Mouse (Mus musculus) midbrain, embryonic 15.5 days (tissue): Measurements from ENCODE around the gene Tle1. TPM values are rescaled to one million over a fixed set of nuclear protein-coding genes. Genes with fewer than 3 reads are reported as not detected.

ENCODE experiments used
- ATAC-seq: fragments of 200-750 bp; cut with Nextera tagmentation; replicated peaks from 2 replicates; pipeline ENCODE4 v1.8.0; 2017; ENCODE audit warnings: moderate TSS enrichment
- H3K27ac ChIP-seq: fragments of 300-500 bp; sonication (generic); 2 replicates; pipeline ENCODE4 v1.5.1; 2015; ENCODE audit warnings: mild to moderate bottlenecking, inconsistent platforms
- H3K27me3 ChIP-seq: fragments of 300-500 bp; sonication (generic); replicated peaks from 2 replicates; pipeline ENCODE4 v1.6.1; 2015; ENCODE audit warnings: inconsistent platforms
- H3K36me3 ChIP-seq: fragments of 300-500 bp; sonication (generic); replicated peaks from 2 replicates; pipeline ENCODE4 v1.6.1; 2015; ENCODE audit warnings: inconsistent platforms
- H3K4me1 ChIP-seq: fragments of 300-500 bp; sonication (generic); 2 replicates; pipeline ENCODE4 v1.6.1; 2015; ENCODE audit warnings: inconsistent platforms
- H3K4me2 ChIP-seq: fragments of 300-500 bp; sonication (generic); 2 replicates; pipeline ENCODE4 v1.6.1; 2015; ENCODE audit warnings: inconsistent platforms, mild to moderate bottlenecking, moderate library complexity
- H3K4me3 ChIP-seq: fragments of 300-500 bp; sonication (generic); 2 replicates; pipeline ENCODE4 v1.5.1; 2015; ENCODE audit warnings: mild to moderate bottlenecking, inconsistent platforms
- H3K9ac ChIP-seq: fragments of 300-500 bp; sonication (generic); 2 replicates; pipeline ENCODE4 v1.6.1; 2015; ENCODE audit warnings: mild to moderate bottlenecking, inconsistent platforms
- H3K9me3 ChIP-seq: fragments of 300-500 bp; sonication (generic); 2 replicates; pipeline ENCODE4 v1.6.1; 2016; ENCODE audit warnings: inconsistent platforms
- WGBS: fragments of 180-500 bp; shearing (Covaris S2); methylation state at CpG from one replicate; pipeline ENCODE4 v1.1.7; 2015; ENCODE audit warnings: mixed read lengths; 5-methylcytosine and 5-hydroxymethylcytosine counted together
- polyA plus RNA-seq: library from polyadenylated mRNA; unstranded; fragments of >200 nt; fragmentation: Nextera tagmentation; extraction: Ambion mirVana; gene quantifications from 2 replicates; pipeline ENCODE4 v1.2.1, GENCODE M21; 2015

The Tle1 gene
- polyA plus RNA-seq, 1 experiment from 2014 or later: 32.7 TPM

DNA sequence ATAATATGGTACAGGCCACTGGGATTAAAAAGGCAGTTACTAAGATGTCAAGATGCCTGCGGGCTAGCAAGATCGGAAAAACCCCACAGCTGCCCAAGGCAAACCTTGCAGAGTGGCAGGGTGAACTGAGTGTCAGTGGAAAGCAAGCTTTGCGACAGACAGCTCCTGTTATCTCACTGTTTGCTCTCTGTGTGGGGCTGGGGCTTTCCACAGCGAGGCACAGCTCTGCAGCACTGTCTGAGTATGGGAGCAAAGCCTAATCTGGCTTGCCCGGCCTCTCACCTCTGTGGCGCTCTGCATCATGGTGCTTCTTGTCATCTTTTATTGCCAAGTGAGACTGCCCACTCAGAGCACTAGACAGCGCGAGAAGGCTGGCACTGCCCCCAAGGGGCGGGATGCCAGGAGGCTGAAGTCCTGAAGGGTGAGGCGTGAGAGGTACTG lies 42.8 kb downstream of the Tle1 start:
- Histone ChIP-seq H3K27ac (no peak overlapping the region), H3K9me3 (no peaks in the 10 kb centered on the region), H3K4me3 (no peak overlapping the region), H3K36me3 (no peaks in the 10 kb centered on the region), H3K4me1 (peaks cover 14% of the 10 kb centered on the region; the same call in 1 of the 2 replicates), H3K4me2 (no peak overlapping the region), H3K27me3 (no peaks in the 10 kb centered on the region), H3K9ac (no peak overlapping the region)
- WGBS: 50% methylated on average over 10 of the region's 10 CpGs
- peak; percentile 51 for ATAC-seq

DNA sequence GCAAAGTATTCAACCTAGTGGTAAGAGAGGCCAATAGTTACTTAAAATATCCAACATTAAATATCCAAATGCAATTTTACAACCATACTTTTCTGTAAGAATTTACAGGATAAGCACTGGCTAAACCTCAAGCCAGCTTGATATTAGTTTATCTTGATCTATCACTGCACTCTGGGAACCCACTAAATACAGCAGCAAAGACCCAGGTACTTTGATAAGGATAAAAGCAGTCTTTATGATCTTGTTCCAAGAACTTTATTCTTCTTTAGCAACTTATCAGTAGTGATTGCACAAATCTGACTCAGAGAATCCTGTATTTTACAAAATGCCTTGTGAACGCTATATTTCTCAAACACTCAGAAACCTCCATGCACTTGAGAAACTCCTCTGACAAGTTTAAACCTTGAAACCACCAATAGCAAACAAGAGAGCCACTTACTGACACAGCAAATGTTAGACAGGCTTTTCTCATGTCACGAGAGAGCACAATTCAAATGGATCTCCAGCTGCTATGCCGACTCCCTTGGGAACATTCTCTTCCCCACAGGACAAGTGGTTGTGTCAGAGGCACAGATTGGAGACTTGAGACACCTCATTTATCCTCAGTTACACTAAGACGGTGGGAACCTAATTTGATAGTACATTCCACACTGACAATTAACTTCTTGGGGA lies 50.1 kb downstream of the Tle1 start:
- H3K36me3 ChIP-seq: no peaks in the 10 kb centered on the region
- no peak overlapping the region for H3K27ac ChIP-seq
- WGBS: 47% methylated on average over 4 of the region's 4 CpGs
- H3K27me3 ChIP-seq: no peaks in the 10 kb centered on the region
- no peak overlapping the region for H3K4me2 ChIP-seq
- no peak overlapping the region for H3K4me3 ChIP-seq
- peaks cover 14% of the 10 kb centered on the region for H3K4me1 ChIP-seq
- no peak for ATAC-seq
- no peaks in the 10 kb centered on the region for H3K9me3 ChIP-seq
- H3K9ac ChIP-seq: no peak overlapping the region

DNA sequence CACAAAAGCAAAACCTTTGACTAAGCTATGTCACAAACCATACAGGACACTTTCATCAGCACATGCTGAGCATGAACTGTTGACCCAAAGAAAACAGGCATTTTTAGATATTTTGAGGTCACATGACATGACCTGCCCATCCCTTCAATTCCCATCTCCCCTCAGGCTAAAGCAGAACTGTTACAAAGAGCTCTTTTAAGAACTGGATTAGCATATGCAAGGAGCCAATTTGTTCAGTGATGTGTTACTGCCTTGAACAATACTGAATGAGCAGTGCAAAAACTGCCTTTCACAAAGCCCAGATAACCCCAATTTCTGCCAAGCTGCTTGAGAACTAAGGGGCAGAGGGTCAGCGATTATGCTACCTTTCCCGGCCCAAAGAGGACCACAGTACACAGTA lies 54.7 kb downstream of the Tle1 start:
- no peaks in the 10 kb centered on the region for H3K9me3 ChIP-seq
- no peak overlapping the region for H3K27ac ChIP-seq
- 22% methylated on average over 2 of the region's 2 CpGs for WGBS
- H3K4me2 ChIP-seq: no peak overlapping the region
- no peak overlapping the region for H3K9ac ChIP-seq
- ATAC-seq: 0 out of 2 replicates have a peak, but pooled peaks have one; percentile 49
- no peaks in the 10 kb centered on the region for H3K27me3 ChIP-seq
- peaks cover 14% of the 10 kb centered on the region for H3K4me1 ChIP-seq
- 0 out of 2 replicates have a peak, but pooled peaks cover 4% of the 10 kb centered on the region for H3K36me3 ChIP-seq
- H3K4me3 ChIP-seq: no peak overlapping the region

DNA sequence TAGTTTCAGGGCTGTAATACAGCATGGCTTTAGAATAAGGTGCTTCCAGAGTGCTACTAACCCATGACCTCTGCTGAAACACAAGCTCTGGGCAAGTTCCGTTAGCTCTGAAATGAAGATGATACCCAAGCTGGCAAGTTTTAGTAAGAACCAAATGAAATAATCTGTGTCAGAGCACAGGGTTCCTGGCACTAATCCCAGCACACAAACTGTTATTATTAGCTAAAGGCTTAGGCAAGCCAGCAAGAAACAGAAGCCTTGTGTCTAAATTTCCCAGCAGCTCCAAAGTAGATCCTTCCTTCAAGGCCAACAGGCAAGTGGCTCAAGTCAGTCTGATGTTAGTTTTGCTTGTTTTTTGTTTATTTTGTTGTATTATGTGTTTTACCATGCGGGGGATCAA lies 56.2 kb downstream of the Tle1 start:
- H3K27ac ChIP-seq: no peak overlapping the region
- ATAC-seq: no peak
- peaks cover 14% of the 10 kb centered on the region for H3K4me1 ChIP-seq
- no peak overlapping the region for H3K9ac ChIP-seq
- no peaks in the 10 kb centered on the region for H3K27me3 ChIP-seq
- H3K4me2 ChIP-seq: no peak overlapping the region
- WGBS: 84% methylated on average over 2 of the region's 2 CpGs
- no peak overlapping the region for H3K4me3 ChIP-seq
- 0 out of 2 replicates have a peak, but pooled peaks cover 4% of the 10 kb centered on the region for H3K36me3 ChIP-seq
- no peaks in the 10 kb centered on the region for H3K9me3 ChIP-seq

DNA sequence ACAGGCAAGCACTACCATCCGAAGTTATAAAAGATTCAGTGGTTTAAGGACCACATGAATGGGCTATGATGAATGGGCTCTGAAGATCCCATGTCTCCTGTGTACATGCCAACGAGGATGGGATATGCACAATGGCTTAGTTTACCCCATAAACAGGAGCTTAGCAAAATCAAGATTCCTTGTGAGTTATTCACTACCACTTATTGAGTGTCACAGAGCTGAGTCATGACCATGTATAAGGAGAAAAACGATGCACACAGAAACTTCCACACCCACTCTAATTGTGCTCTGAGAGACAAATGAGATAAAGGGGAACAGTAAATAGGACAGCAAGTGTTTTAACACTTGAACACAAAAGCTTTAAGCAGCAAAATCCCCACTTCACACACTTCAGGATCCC lies 60.0 kb downstream of the Tle1 start:
- H3K9me3 ChIP-seq: no peaks in the 10 kb centered on the region
- WGBS: 78% methylated on average over 3 of the region's 3 CpGs
- no peak for ATAC-seq
- H3K9ac ChIP-seq: no peak overlapping the region
- peaks cover 8% of the 10 kb centered on the region; the same call in 1 of the 2 replicates for H3K36me3 ChIP-seq
- H3K4me2 ChIP-seq: no peak overlapping the region
- no peaks in the 10 kb centered on the region for H3K4me1 ChIP-seq
- H3K27ac ChIP-seq: no peak overlapping the region
- no peaks in the 10 kb centered on the region for H3K27me3 ChIP-seq
- H3K4me3 ChIP-seq: no peak overlapping the region

DNA sequence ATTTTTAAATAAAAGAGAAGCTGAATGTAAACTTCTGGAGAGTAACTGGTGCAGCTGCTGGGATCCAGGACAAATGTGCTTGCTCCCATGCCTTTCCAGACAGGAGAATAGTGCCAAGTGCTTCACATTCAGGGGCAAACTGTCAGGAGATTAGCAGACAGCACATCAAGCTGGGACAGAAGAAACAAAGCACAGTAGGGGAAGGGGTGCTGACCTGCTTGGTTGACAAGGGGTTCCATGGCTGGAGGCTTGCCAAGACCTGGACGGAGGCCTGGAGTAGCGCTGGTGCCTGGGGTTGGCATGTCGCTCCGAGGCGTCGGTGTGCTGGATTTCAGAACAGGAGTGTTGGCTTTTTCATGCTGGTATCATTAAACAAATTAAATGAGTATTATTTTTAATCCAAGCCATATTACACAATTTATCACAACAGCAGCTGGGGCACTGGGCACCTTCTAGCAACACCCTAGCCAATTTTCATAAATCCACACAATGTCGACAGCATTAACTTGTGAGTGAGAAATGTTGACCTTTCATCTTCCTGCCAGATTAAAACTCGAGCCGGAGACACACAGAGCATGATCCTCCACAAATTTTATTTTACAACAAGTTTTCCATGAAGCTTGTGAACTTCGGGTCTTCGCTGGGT lies 61.1 kb downstream of the Tle1 start:
- no peaks in the 10 kb centered on the region for H3K9me3 ChIP-seq
- H3K36me3 ChIP-seq: peaks cover 10% of the 10 kb centered on the region; the same call in 1 of the 2 replicates
- WGBS: 59% methylated on average over 11 of the region's 11 CpGs
- peak; percentile 83 for ATAC-seq
- H3K4me2 ChIP-seq: no peak overlapping the region
- H3K27me3 ChIP-seq: no peaks in the 10 kb centered on the region
- no peak overlapping the region for H3K4me3 ChIP-seq
- no peak overlapping the region for H3K9ac ChIP-seq
- H3K4me1 ChIP-seq: no peaks in the 10 kb centered on the region
- no peak overlapping the region for H3K27ac ChIP-seq

DNA sequence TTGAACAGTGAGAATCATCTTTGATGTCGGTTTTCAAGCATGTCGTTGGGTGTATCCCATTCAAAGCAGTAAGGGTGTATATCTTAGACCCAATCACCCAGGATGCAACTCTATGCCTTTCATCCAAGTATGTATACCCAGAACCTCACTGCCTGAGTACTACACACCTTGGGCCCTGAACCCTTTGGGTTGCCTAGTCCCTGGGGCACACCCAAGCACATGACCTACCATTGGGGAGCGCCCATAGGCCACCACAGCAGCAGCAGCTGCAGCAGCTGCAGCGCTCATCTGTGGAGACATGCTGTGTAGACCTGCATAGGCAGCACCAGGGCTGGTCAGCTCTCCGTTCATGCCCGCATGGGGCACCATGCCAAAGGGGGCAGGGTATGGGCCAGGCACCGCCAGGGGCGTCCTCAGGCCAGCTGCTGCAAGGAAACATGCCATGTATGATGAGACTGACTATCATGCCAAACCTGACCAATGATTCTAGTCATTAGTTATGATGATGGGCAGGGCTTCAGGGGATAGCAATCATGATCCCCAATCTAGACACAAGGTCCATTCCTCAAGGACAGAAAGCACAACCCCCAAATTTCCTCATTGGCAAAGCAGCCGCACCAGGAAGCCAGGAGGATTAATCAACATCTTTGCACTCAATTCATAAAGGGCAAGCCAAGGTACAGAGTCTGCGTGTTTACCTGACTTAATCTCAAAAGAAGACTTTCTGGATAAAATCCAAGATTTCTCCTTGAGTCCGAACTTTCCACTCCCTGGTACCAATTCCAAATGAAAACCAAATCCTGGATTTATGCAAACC lies 62.2 kb downstream of the Tle1 start:
- Histone ChIP-seq H3K27ac (no peak overlapping the region), H3K9me3 (no peaks in the 10 kb centered on the region), H3K9ac (no peak overlapping the region), H3K4me1 (no peaks in the 10 kb centered on the region), H3K36me3 (peaks cover 10% of the 10 kb centered on the region; the same call in 1 of the 2 replicates), H3K27me3 (no peaks in the 10 kb centered on the region), H3K4me3 (no peak overlapping the region), H3K4me2 (no peak overlapping the region)
- peak; percentile 53 for ATAC-seq
- WGBS: 91% methylated on average over 11 of the region's 11 CpGs

DNA sequence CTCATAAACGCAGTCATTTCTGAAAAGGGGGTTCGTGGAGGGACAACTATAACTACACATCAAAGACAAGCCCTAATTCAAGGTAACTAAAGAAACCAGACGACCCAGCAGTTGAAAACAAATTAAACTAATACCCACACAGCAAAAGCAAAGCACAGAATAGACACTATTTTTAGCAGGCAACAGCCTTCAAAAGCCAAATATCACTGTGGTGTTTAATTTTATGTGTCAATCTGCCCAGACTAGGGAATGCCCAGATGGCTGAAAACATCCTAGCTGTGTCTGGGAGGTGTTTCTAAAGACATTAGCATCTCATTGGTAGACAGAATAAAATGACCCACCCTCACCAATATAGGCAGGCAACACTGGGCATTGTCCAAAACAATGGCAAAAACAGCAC lies 68.1 kb downstream of the Tle1 start:
- no peak for ATAC-seq
- Histone ChIP-seq H3K9ac (no peak overlapping the region), H3K9me3 (no peaks in the 10 kb centered on the region), H3K36me3 (peaks cover 10% of the 10 kb centered on the region; the same call in 1 of the 2 replicates), H3K4me3 (no peak overlapping the region), H3K27ac (no peak overlapping the region), H3K27me3 (no peaks in the 10 kb centered on the region), H3K4me2 (no peak overlapping the region), H3K4me1 (no peaks in the 10 kb centered on the region)
- WGBS: 84% methylated on average over 3 of the region's 3 CpGs

DNA sequence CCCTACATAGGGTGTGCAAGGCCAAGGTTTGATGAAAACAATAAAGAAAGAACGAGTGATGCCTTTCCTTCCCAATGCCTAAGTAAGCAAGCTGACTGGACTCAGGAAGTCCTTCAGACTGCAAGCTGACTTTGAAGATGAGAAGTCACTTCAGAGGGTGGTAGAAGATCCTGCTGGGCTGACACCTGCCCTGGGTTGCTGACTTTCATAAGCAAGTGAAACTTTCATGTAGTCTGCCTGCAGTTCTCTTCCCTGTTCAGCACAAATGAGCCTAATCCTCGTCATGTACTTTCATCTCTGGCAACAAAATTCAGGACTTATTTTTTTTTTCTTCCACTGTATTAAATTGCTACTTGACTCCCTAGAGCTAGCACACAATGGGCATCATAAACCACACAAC lies 73.1 kb downstream of the Tle1 start:
- peaks cover 9% of the 10 kb centered on the region; the same call in 1 of the 2 replicates for H3K36me3 ChIP-seq
- H3K27me3 ChIP-seq: no peaks in the 10 kb centered on the region
- 60% methylated on average over 2 of the region's 2 CpGs for WGBS
- no peak overlapping the region for H3K4me3 ChIP-seq
- ATAC-seq: no peak
- H3K4me2 ChIP-seq: no peak overlapping the region
- no peak overlapping the region for H3K9ac ChIP-seq
- no peaks in the 10 kb centered on the region for H3K4me1 ChIP-seq
- H3K9me3 ChIP-seq: no peaks in the 10 kb centered on the region
- H3K27ac ChIP-seq: no peak overlapping the region

DNA sequence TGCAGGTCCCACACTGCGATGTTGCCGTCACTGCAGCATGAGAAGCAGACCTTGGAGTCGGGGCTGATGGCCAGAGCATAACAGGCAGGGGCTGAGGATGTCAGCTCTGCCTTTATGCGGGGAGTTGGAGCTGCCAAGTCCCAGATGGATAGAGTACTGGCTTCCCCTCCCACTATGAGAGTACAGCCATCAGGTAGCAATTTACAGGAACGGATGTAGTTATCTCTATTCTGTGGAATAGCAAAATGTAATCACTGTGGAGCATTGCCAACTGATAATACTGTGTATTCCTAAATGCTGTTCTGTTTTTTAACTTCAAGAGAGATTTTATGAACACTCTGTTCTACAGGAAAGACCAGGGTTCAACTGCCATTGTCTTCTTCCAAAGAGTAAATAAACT lies 75.9 kb downstream of the Tle1 start:
- Histone ChIP-seq H3K9ac (no peak overlapping the region), H3K4me1 (no peaks in the 10 kb centered on the region), H3K36me3 (peaks cover 16% of the 10 kb centered on the region), H3K27me3 (no peaks in the 10 kb centered on the region), H3K9me3 (no peaks in the 10 kb centered on the region), H3K27ac (no peak overlapping the region), H3K4me2 (no peak overlapping the region), H3K4me3 (no peak overlapping the region)
- WGBS: 87% methylated on average over 5 of the region's 5 CpGs
- no peak for ATAC-seq

DNA sequence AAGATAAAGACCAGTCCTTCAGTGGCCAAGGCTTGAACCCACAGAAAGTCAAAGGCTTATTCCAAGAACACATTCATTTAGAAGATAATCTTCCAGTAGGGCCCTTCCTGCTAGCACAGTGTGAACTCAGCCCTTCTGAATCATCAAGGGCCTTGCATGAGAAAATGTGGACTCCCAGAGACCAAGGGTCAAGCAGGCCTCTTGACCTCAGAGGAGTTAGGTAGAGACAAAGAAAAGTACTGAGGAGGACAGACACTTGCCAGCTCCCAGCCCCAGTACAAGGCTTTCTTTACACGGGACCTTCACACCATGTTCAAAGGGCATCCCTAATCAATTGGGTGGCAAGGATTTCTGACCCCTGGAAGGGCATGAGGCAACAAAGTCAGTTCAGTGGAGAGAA lies 77.9 kb downstream of the Tle1 start:
- Histone ChIP-seq H3K4me3 (no peak overlapping the region), H3K27ac (no peak overlapping the region), H3K9me3 (no peaks in the 10 kb centered on the region), H3K36me3 (peaks cover 18% of the 10 kb centered on the region), H3K4me2 (no peak overlapping the region), H3K27me3 (no peaks in the 10 kb centered on the region), H3K4me1 (no peaks in the 10 kb centered on the region), H3K9ac (no peak overlapping the region)
- ATAC-seq: 0 out of 2 replicates have a peak, but pooled peaks have one; percentile 9
- 32% methylated on average over 1 of the region's 1 CpGs for WGBS

DNA sequence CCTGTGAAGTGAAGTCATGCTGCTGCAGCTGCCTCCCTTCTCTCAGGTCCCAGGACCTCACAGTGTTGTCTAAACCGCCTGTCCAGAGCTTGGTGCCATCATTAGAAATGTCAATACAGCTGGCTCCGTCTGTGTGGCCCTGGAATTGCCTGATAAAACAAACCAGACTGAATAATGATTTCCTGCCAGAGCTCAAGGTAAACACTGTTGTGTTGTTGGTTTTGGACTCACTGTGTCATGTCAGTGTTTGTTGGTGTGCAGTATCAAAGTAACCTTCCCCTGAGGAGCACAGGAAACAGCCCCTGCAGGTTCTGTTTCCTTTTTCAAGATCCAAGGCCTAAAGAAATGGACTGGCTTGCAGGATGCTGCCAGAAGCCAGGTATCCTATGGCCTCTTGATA lies 78.4 kb downstream of the Tle1 start:
- H3K4me1 ChIP-seq: no peaks in the 10 kb centered on the region
- peaks cover 18% of the 10 kb centered on the region for H3K36me3 ChIP-seq
- H3K4me2 ChIP-seq: no peak overlapping the region
- H3K9me3 ChIP-seq: no peaks in the 10 kb centered on the region
- WGBS: 82% methylated on average over 2 of the region's 2 CpGs
- no peak overlapping the region for H3K4me3 ChIP-seq
- no peaks in the 10 kb centered on the region for H3K27me3 ChIP-seq
- H3K27ac ChIP-seq: no peak overlapping the region
- ATAC-seq: no peak
- H3K9ac ChIP-seq: no peak overlapping the region
